Mouse (Mus musculus) lung, embryonic 16.5 days (tissue): ENCODE measurements around the gene Plekho1. TPM values are rescaled to one million over a fixed set of nuclear protein-coding genes. Genes with fewer than 3 reads are reported as not detected.
"Not testable (repeated sequence)": the region's sequence is repeated elsewhere in the genome, so short reads cannot be mapped to it uniquely, and the experiment has no call there.

Experiments used
- ATAC-seq: fragments of 200-750 bp; cut with Nextera tagmentation; 2 replicates; pipeline ENCODE4 v1.8.0; 2017; ENCODE audit warnings: low read depth, mild to moderate bottlenecking, moderate library complexity
- H3K27ac ChIP-seq: fragments of 300-500 bp; sonication (generic); 2 replicates; pipeline ENCODE4 v1.5.1; 2014; ENCODE audit warnings: mild to moderate bottlenecking, control low read depth, low read length
- H3K27me3 ChIP-seq: fragments of 300-500 bp; sonication (generic); 2 replicates; pipeline ENCODE4 v1.6.1; 2014; ENCODE audit warnings: low read depth, low read length, mixed read lengths; ENCODE audit not compliant: control insufficient read depth, insufficient read depth
- H3K36me3 ChIP-seq: fragments of 300-500 bp; sonication (generic); 2 replicates; pipeline ENCODE4 v1.6.1; 2014; ENCODE audit warnings: low read length; ENCODE audit not compliant: control insufficient read depth, insufficient read depth
- H3K4me1 ChIP-seq: fragments of 300-500 bp; sonication (generic); replicated peaks from 2 replicates; pipeline ENCODE4 v1.6.1; 2014; ENCODE audit warnings: low read length, mixed read lengths; ENCODE audit not compliant: control insufficient read depth, insufficient read depth
- H3K4me2 ChIP-seq: fragments of 300-500 bp; sonication (generic); 2 replicates; pipeline ENCODE4 v1.6.1; 2014; ENCODE audit warnings: low read depth, low read length, control low read depth
- H3K4me3 ChIP-seq: fragments of 300-500 bp; sonication (generic); 2 replicates; pipeline ENCODE4 v1.5.1; 2014; ENCODE audit warnings: mild to moderate bottlenecking, low read length, control low read depth
- H3K9ac ChIP-seq: fragments of 300-500 bp; sonication (generic); 2 replicates; pipeline ENCODE4 v1.6.1; 2014; ENCODE audit warnings: low read length, control low read depth
- H3K9me3 ChIP-seq: fragments of 300-500 bp; sonication (generic); 2 replicates; pipeline ENCODE4 v1.6.1; 2016; ENCODE audit warnings: low read length; ENCODE audit not compliant: control insufficient read depth
- WGBS: fragments of 180-500 bp; shearing (Covaris S2); extraction: QIAGEN DNeasy Blood & Tissue Kit; methylation state at CpG from one replicate; pipeline ENCODE4 v1.1.7; 2014; 5-methylcytosine and 5-hydroxymethylcytosine counted together
- polyA plus RNA-seq: library from polyadenylated mRNA; unstranded; fragments of >200 nt; fragmentation: Nextera tagmentation; extraction: Ambion mirVana; gene quantifications from 2 replicates; pipeline ENCODE4 v1.2.1, GENCODE M21; 2015

Plekho1 gene
- polyA plus RNA-seq, 1 experiment from 2014 or later: 25.3 TPM

DNA sequence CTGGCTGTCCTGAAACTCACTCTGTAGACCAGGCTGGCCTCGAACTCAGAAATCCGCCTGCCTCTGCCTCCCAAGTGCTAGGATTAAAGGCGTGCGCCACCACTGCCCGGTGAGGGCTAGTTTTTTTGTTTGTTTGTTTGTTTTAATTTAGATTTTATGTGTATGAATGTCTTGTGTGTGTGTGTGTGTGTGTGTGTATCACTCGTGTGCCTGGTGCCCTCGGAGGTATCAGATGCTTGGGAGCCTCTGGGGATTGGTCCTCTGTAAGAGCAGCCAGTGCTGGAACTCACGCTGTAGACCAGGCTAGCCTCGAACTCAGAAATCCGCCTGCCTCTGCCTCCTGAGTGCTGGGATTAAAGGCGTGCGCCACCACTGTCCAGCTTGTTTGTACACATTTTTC lies 44.2 kb downstream of the Plekho1 start:
- not testable (repeated sequence) for H3K36me3 ChIP-seq, H3K9me3 ChIP-seq, H3K4me1 ChIP-seq, H3K27me3 ChIP-seq, ATAC-seq
- Histone ChIP-seq H3K9ac (peak overlapping the region; percentile 77), H3K4me2 (peak overlapping the region; percentile 66), H3K4me3 (peak overlapping the region; percentile 59), H3K27ac (peak overlapping the region; percentile 95)
- 67% methylated on average over 12 of the region's 12 CpGs for WGBS

- no peaks in the 10 kb centered on the region for H3K9me3 ChIP-seq
- 2% methylated on average over 44 of the region's 49 CpGs for WGBS
- peak; percentile 95 for ATAC-seq
- peak overlapping the region; percentile 77 for H3K9ac ChIP-seq
- no peaks in the 10 kb centered on the region for H3K27me3 ChIP-seq
- peak overlapping the region; percentile 66 for H3K4me2 ChIP-seq
- peak overlapping the region; percentile 95 for H3K27ac ChIP-seq
- H3K4me3 ChIP-seq: peak overlapping the region; percentile 59
- no peaks in the 10 kb centered on the region for H3K4me1 ChIP-seq
- peaks cover 6% of the 10 kb centered on the region for H3K36me3 ChIP-seq
Measured at GRCm38 (mm10) chr3:95950763-95951551, 44.8 kb downstream of the Plekho1 start.

GRCm38 (mm10) chr3:95948325-95948724 lies 47.5 kb downstream of the Plekho1 start:
- WGBS: 90% methylated on average over 5 of the region's 5 CpGs
- Histone ChIP-seq H3K27me3 (no peaks in the 10 kb centered on the region), H3K9me3 (no peaks in the 10 kb centered on the region), H3K4me2 (no peak overlapping the region), H3K9ac (no peak overlapping the region), H3K27ac (no peak overlapping the region), H3K4me3 (no peak overlapping the region), H3K36me3 (peaks cover 18% of the 10 kb centered on the region), H3K4me1 (no peaks in the 10 kb centered on the region)
- no peak for ATAC-seq

DNA sequence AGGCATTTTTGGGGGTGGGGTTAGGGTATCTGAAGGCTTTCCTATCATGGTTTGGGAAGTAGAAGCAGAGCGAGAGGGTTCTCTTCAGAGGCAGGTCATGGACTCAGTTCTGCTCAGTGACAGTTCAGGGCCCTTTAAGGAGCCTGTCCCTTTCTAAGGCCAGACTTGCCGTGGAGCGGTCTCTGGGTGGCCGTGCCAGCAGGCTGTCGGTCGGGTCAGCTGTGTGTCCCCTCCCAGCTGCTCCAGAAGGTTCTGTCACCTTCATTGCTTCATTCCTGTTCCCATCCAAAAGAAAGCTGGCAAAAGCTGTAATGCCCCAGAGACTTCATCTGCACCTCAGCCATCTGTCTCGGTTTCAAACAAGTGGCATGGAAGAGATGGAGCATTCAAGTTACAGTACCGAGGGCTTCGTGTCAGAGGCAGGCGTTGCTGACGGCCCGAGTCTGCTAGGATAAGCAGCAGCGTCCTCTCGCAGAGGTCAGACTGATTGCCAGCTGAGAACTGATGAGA lies 50.0 kb downstream of the Plekho1 start:
- peaks cover 34% of the 10 kb centered on the region for H3K36me3 ChIP-seq
- H3K4me3 ChIP-seq: no peak overlapping the region
- no peak overlapping the region for H3K4me2 ChIP-seq
- no peak overlapping the region for H3K27ac ChIP-seq
- WGBS: 61% methylated on average over 14 of the region's 14 CpGs
- no peaks in the 10 kb centered on the region for H3K4me1 ChIP-seq
- H3K9ac ChIP-seq: no peak overlapping the region
- no peak for ATAC-seq
- no peaks in the 10 kb centered on the region for H3K9me3 ChIP-seq
- no peaks in the 10 kb centered on the region for H3K27me3 ChIP-seq

DNA sequence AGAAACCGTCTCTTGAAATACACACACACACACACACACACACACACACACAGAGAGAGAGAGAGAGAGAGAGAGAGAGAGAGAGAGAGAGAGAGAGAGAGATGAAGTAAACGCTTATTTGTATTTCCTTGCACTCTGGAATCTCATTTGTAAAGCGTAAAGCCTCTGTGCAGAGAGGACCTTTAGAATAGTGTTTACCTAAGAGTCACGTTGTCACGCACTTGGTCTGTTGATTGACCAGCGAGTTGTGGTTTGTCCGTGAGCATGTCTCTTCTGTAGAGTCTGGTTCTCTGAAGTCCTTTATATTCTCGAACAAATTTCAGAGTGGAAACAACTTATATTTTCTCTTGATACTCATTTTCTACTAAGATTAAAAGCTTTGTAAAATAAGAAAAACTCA lies 51.1 kb downstream of the Plekho1 start:
- no peak for ATAC-seq
- Histone ChIP-seq H3K4me2 (no peak overlapping the region), H3K36me3 (peaks cover 42% of the 10 kb centered on the region), H3K4me3 (no peak overlapping the region), H3K27ac (no peak overlapping the region), H3K27me3 (no peaks in the 10 kb centered on the region), H3K9ac (no peak overlapping the region), H3K9me3 (no peaks in the 10 kb centered on the region), H3K4me1 (no peaks in the 10 kb centered on the region)
- 79% methylated on average over 8 of the region's 8 CpGs for WGBS

- H3K4me2 ChIP-seq: no peak overlapping the region
- H3K36me3 ChIP-seq: peaks cover 55% of the 10 kb centered on the region
- H3K9ac ChIP-seq: no peak overlapping the region
- no peaks in the 10 kb centered on the region for H3K27me3 ChIP-seq
- H3K4me3 ChIP-seq: no peak overlapping the region
- no peak overlapping the region for H3K27ac ChIP-seq
- H3K4me1 ChIP-seq: no peaks in the 10 kb centered on the region
- no peak for ATAC-seq
- 92% methylated on average over 7 of the region's 7 CpGs for WGBS
- no peaks in the 10 kb centered on the region for H3K9me3 ChIP-seq
Measured at GRCm38 (mm10) chr3:95943226-95943625, 52.6 kb downstream of the Plekho1 start.

DNA sequence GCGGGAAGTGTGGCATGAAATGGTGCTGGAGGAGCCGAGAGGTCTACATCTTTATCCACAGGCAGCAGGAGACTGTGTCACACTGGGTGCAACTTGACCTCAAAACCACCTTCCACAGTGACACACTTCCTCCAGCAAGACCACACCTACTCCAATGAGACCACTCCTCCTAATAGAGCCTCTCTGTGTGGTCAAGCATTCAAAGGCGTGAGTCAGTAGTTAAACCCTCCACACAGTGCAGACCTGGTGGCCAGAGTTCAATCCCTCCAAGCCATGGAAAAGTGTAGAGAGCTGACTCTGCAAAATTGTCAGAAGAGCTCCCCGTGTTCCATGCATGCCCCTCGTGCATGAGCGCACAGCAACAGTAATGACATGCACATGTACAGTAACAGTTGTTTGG lies 53.1 kb downstream of the Plekho1 start:
- WGBS: 84% methylated on average over 6 of the region's 6 CpGs
- H3K36me3 ChIP-seq: peaks cover 59% of the 10 kb centered on the region
- no peak overlapping the region for H3K9ac ChIP-seq

GRCm38 (mm10) chr3:95938835-95939234 lies 57.0 kb downstream of the Plekho1 start:
- no peaks in the 10 kb centered on the region for H3K4me1 ChIP-seq
- 94% methylated on average over 15 of the region's 15 CpGs for WGBS
- H3K4me2 ChIP-seq: no peak overlapping the region
- H3K27ac ChIP-seq: no peak overlapping the region
- H3K27me3 ChIP-seq: no peaks in the 10 kb centered on the region
- no peak overlapping the region for H3K9ac ChIP-seq
- no peaks in the 10 kb centered on the region for H3K9me3 ChIP-seq
- no peak overlapping the region for H3K4me3 ChIP-seq
- ATAC-seq: no peak
- peaks cover 67% of the 10 kb centered on the region for H3K36me3 ChIP-seq

More for the DNA sequence above, 53.1 kb downstream of the Plekho1 start:
- no peaks in the 10 kb centered on the region for H3K9me3 ChIP-seq
- no peak overlapping the region for H3K27ac ChIP-seq
- H3K4me2 ChIP-seq: no peak overlapping the region
- no peak for ATAC-seq
- no peak overlapping the region for H3K4me3 ChIP-seq
- H3K4me1 ChIP-seq: no peaks in the 10 kb centered on the region
- H3K27me3 ChIP-seq: no peaks in the 10 kb centered on the region
